Mouse (Mus musculus) liver, embryonic 14.5 days (tissue): Measurements from ENCODE around the gene Cspg5.

Source experiments
- CTCF ChIP-seq: IDR thresholded peaks from 2 replicates; pipeline ENCODE4 v1.5.1; 2016; ENCODE audit warnings: antibody characterized with exemption, low read depth, control low read depth
- EP300 ChIP-seq: IDR thresholded peaks from 2 replicates; pipeline ENCODE4 v1.6.1; 2016; ENCODE audit warnings: antibody characterized with exemption, low read depth

GRCm38 (mm10) chr9:110234962-110235361 lies 8.6 kb upstream of the Cspg5 start:
- TF ChIP-seq CTCF = no peak
- no peak for TF ChIP-seq EP300
